ENCODE assay signal across 17 mouse cellular contexts in genomic region chr19:31188559-31189218, GRCm38 (mm10).
"Had no signal": no experiment of that assay in that cellular context is flagged by ENCODE, and none has a peak within 500 bp of the region (broad histone marks: within the 10 kb centered on the region; RNA-seq: fewer than 3 reads in every experiment).

No protein-coding gene starts in this region.

- H3K4me3 ChIP-seq: limb, embryonic 12.5 days; liver, embryonic 13.5 days; lung, embryonic 15.5 days; megakaryocyte, embryonic 14.5 days; neural tube, embryonic 12.5 days had no signal

- H3K4me2 ChIP-seq: limb, embryonic 12.5 days; liver, embryonic 13.5 days; lung, embryonic 15.5 days; neural tube, embryonic 12.5 days had no signal

- DNase-seq: kidney, adult 11 months; kidney, adult 9 months; kidney, postnatal 4 days; liver; liver, embryonic 13.5 days; liver, postnatal 0 days; lung, postnatal 14 days; right cerebral cortex, postnatal 4 days; spleen, adult 18-20 months; thymus, adult 18-20 months; thymus, postnatal 25 days had no signal

- ATAC-seq: liver, postnatal 0 days had no signal

- H3K9me3 ChIP-seq: limb, embryonic 12.5 days; liver, embryonic 13.5 days; lung, embryonic 15.5 days; neural tube, embryonic 12.5 days had no signal

- H3K4me1 ChIP-seq: limb, embryonic 12.5 days; liver, embryonic 13.5 days; lung, embryonic 15.5 days; megakaryocyte, embryonic 14.5 days; neural tube, embryonic 12.5 days had no signal

- H3K9ac ChIP-seq: limb, embryonic 12.5 days; liver, embryonic 13.5 days; liver, postnatal 0 days; lung, embryonic 15.5 days; neural tube, embryonic 12.5 days had no signal

- H3K27me3 ChIP-seq: limb, embryonic 12.5 days; liver, embryonic 13.5 days; lung, embryonic 15.5 days; megakaryocyte, embryonic 14.5 days; neural tube, embryonic 12.5 days had no signal

- H3K27ac ChIP-seq: kidney, postnatal 0 days; limb, embryonic 12.5 days; liver, embryonic 13.5 days; lung, embryonic 15.5 days; macrophage; neural tube, embryonic 12.5 days had no signal

- H3K36me3 ChIP-seq: limb, embryonic 12.5 days; liver, embryonic 13.5 days; lung, embryonic 15.5 days; neural tube, embryonic 12.5 days had no signal
